Comparison of ENCODE assay signal across 20 mouse cellular contexts in the genomic region with DNA sequence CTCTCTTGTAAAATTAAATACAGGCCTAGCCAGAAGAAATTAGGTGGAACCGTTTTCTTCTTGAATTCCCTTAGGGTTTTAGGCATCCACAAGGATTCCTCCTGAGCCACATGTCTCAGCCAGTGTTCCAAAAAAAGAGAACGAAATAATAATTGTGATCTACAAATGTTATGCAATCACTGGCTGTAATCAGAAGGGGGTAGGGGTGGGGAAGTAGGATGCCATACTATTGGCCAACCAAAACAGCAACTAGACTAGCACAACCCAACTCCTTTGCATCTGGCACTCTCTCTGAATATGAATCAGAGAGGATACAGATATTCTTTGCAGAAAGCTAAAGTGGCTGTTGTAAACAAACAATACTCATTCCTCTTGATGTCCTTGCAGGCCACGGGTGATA. TPM values are rescaled to one million over a fixed set of nuclear protein-coding genes. Genes with fewer than 3 reads are reported as not detected.
DNase-seq lines count a peak whose midpoint lies in the region; ATAC-seq and TF ChIP-seq lines count a peak whose summit lies in the region.
"Had no signal": no experiment of that assay in that cellular context is flagged by ENCODE, and none has a peak within 500 bp of the region (broad histone marks: within the 10 kb centered on the region; RNA-seq: fewer than 3 reads in every experiment).

No protein-coding gene starts in this region.

- no peaks in the 10 kb centered on the region for H3K79me3 ChIP-seq in C2C12 (ENCODE audit: low read depth)

- H3ac ChIP-seq in C2C12 (ENCODE audit: control insufficient read depth, insufficient read length, low read depth): no peak overlapping the region

- DNase-seq in frontal cortex, postnatal 36 days (ENCODE audit: low spot score in 2 of 2): no peak
- peak; percentile 17 for DNase-seq in layer of hippocampus, adult 11-12 months (ENCODE audit: low spot score)
- DNase-seq in layer of hippocampus, adult 8-10 months (ENCODE audit: low spot score in 2 of 2): no peak
- no peak for DNase-seq in neural tube, embryonic 10.5 days (ENCODE audit: extremely low spot score, low spot score)
- DNase-seq in spleen, postnatal 4 days (ENCODE audit: low spot score in 2 of 2): no peak
- DNase-seq: adrenal gland, postnatal 36 days; cerebellum, postnatal 10 days; gastrocnemius, postnatal 25 days; kidney, postnatal 10 days; layer of hippocampus, postnatal 36 days; lung, embryonic 14.5 days; right cerebral cortex, postnatal 14 days; thymus, postnatal 25 days had no signal

- H3K79me2 ChIP-seq in C2C12 (ENCODE audit: control insufficient read depth, insufficient read depth): peaks cover 53% of the 10 kb centered on the region

- H3K4me3 ChIP-seq in C2C12 (ENCODE audit: insufficient read depth, poor library complexity, severe bottlenecking): no peak overlapping the region
- H3K4me3 ChIP-seq: intestine, embryonic 15.5 days; midbrain, embryonic 10.5 days had no signal

- 0 out of 2 replicates have a peak, but pooled peaks have one; percentile 65 for ATAC-seq in frontal cortex, adult (ENCODE audit: low TSS enrichment)
- ATAC-seq in granulocyte monocyte progenitor cell, adult 5-6 weeks (replicated peaks; ENCODE audit: poor library complexity, severe bottlenecking): peak; percentile 50; the same call in 1 of the 2 replicates
- ATAC-seq: activated CD4-positive, CD25-positive, alpha-beta regulatory T cell, adult 4 months; intestine, embryonic 15.5 days; Patski had no signal

- no peaks in the 10 kb centered on the region for H3K36me3 ChIP-seq in C2C12 (ENCODE audit: control insufficient read depth, insufficient read depth)
- H3K36me3 ChIP-seq: intestine, embryonic 15.5 days; midbrain, embryonic 10.5 days had no signal

- TF ChIP-seq CTCF in C2C12 (IDR thresholded peaks at IDR 0.05; ENCODE audit: control insufficient read depth, insufficient read depth, insufficient read length): no peak

- H3K27me3 ChIP-seq in C2C12 (ENCODE audit: control insufficient read depth, insufficient read depth, insufficient read length): no peaks in the 10 kb centered on the region
- H3K27me3 ChIP-seq: intestine, embryonic 15.5 days; Patski had no signal

TF ChIP-seq in C2C12, 6 proteins besides CTCF, POLR2A, EP300 and RAD21:
- TF ChIP-seq MYOD1 (IDR thresholded peaks at IDR 0.05; ENCODE audit: control insufficient read depth, insufficient read length, low read depth) (no peak), USF1 (IDR thresholded peaks at IDR 0.05; ENCODE audit: low read depth) (no peak), MAX (IDR thresholded peaks at IDR 0.05) (no peak), FOSL1 (IDR thresholded peaks at IDR 0.05; ENCODE audit: insufficient read depth, low read length, poor library complexity, severe bottlenecking) (no peak), CEBPB (IDR thresholded peaks at IDR 0.05; ENCODE audit: low read depth) (peak; percentile 53), MYOG (IDR thresholded peaks at IDR 0.05; ENCODE audit: control insufficient read depth, extremely low read depth, insufficient read length) (no peak)

RNA-seq across cellular contexts. Expression of gene Ust, which starts 52.7 kb away (rescaled TPM):
- total RNA-seq in layer of hippocampus, adult 8-10 months (2022): 10 to 100 TPM; 55.3 to 61.3 (median 57.6) TPM
- polyA plus RNA-seq in C2C12 (2012; fragmentation: generic; extraction: Trizol): 6.9 TPM
- total RNA-seq in granulocyte monocyte progenitor cell, adult 5-6 weeks (2014; fragmentation: Nextera tagmentation): 0.17 and 0.96 TPM in 2 replicates
- 0.56 TPM in 1 of 2 replicates, not detected in the other for total RNA-seq in granulocyte monocyte progenitor cell, adult 5-6 weeks (2017)

Comparison
In these comparisons a context has a peak if more than half of its experiments do, and no peak if none do; other contexts are left out.
1. RNA of gene Ust, which starts 52.7 kb away (total RNA-seq): 55.3 to 61.3 TPM in layer of hippocampus, adult 8-10 months; 0.17 to 0.96 TPM in granulocyte monocyte progenitor cell, adult 5-6 weeks; every median in the first group is over 10 times any median in the second.